Mouse (Mus musculus): ENCODE data around the gene Dlat.
A peak's percentile ranks its signal among the peaks of the same experiment; 100 is the strongest.
"Not testable (repeated sequence)": the region's sequence is repeated elsewhere in the genome, so short reads cannot be mapped to it uniquely, and the experiment has no call there.

Dlat gene

GRCm38 (mm10) chr9:50660431-50660830 lies 851 bp upstream of the Dlat start:
- no peak for DNase-seq (ENCODE audit: low spot score)

DNA sequence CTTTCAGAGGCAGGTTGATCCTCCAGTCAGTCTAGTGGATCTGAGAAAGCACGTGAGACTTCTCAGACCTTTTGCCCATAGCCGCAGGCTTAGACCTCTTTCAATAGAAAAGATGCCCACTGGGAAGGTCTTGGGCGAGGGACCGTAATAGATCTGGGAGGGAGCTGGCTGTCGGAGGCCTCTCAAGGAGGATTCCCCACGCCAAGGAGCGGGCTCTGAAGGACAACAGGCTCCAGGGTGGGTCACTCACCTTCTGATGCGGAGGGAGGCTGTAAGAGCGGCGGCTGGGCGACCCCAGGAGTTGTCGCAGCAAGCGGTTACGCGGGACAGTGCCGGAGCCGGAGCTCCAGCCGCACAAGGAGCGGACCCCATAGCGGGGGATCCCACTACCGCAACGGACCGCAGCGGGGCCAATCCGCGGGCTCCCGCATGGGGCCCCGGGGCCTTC lies 615 bp downstream of the Dlat start:
- peak; percentile 4 for DNase-seq (ENCODE audit: low spot score)

GRCm38 (mm10) chr9:50658391-50658790 lies 1.2 kb downstream of the Dlat start:
- no peak for DNase-seq (ENCODE audit: low spot score)

DNA sequence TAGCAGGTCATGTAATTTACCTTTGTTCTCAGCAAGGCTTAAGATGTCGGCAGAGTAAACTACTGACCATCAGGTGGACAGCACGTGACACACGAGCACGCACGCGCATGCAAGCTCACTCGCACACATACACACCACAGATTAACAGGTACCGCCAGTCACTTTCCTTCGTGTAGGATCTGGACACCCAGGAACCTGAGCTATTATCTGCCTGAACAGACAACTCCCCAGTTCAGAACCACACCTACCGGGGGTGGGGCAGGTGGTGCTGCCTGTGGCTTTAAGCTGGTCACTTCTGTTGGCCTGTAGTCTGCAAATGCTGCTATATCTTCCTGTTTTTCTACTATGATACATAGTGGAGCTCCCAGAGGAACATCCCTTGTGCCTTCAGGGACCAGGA lies 9.1 kb downstream of the Dlat start:
- no peak for DNase-seq (ENCODE audit: low spot score)

DNA sequence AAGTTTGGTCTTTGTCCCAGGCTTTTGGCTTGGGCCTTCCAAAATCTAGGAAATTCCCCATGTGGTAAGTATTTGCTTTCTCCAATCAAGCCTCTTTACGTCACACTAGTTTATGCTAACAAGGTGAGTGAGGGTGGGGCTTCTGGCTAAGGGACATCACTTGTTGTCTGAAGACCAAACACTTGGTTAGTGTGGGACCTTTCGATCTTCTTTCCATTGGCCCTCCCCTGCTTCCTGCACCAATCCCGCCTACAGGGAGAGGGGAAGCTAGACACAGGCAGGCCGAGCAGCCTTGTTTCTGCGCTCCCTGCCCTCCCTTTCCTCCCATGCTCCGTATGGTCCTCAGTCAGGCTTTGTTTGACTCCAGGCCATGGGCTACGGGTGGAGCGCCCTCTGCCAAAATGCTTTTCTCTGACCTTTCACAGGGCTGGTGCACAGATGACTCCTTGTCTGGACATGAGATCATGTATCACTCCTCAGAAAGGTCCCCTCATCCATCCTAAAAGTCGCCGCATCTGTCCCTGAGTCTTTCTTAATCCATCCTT lies 12.7 kb downstream of the Dlat start:
- DNase-seq (ENCODE audit: low spot score), result no peak

- no peak for DNase-seq (ENCODE audit: low spot score)
Observed at GRCm38 (mm10) chr9:50634270-50634669, 25.3 kb downstream of the Dlat start.

DNA sequence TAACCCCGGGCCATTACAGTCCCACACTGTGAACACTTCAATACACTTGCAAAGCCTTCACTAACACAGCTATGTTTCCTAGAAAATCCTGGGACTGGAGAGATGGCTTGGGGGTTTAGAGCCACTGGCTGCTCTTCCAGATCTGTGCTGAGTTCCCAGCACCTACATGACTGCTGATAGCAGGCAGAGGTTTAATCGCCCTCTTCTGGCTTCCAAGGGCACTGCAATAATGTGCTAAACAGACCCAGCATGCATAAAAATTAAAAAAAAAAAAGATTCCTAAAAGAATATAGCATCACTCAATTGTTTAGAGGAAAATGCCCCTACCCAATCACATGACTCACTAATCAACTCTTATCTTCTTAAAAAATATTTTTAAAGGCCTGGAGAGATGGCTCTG lies 26.5 kb downstream of the Dlat start:
- no peak for DNase-seq (ENCODE audit: low spot score)

DNA sequence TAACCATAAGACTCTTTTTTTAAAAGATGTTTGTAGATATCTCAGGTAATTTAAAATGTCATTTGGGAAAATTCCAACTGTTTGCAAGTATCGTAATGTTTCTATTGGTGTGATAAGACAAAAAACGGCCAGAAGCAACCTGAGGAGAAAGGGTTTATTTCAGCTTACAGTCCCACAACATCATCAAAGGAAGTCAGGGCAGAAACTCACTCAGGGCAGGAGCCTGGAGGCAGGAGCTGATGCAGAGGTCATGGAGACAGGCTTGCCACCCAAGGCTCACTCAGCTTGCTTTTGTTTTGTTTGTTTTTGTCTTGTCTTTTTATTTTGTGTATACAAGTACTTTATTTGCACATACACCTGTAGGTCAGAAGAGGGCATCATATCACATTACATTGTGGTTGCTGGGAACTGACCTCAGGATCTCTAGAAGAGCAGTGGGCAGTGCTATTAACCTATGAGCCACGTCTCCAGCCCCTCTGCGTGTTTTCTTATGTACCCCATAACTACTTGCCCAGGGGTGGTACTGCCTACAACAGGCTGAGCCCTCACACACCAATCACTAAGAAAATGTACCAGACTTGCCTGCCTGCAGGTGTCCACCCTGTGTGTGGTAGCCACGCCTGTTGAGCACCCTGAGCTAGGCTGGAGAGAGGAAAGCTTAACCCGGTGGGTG lies 27.4 kb downstream of the Dlat start:
- no peak for DNase-seq (ENCODE audit: low spot score)

GRCm38 (mm10) chr9:50630903-50631302 lies 28.7 kb downstream of the Dlat start:
- DNase-seq (ENCODE audit: low spot score), result not testable (repeated sequence)

- DNase-seq (ENCODE audit: low spot score), result no peak
Observed at GRCm38 (mm10) chr9:50617794-50618330, 41.7 kb downstream of the Dlat start.

GRCm38 (mm10) chr9:50616766-50617603 lies 42.6 kb downstream of the Dlat start, which contains the start of the genes Pih1d2 and Nkapd1:
Pih1d2 (plus strand) TSS chr9:50617321.
Nkapd1 (minus strand) TSS chr9:50617464.
- DNase-seq (ENCODE audit: low spot score), result peak; percentile 78

GRCm38 (mm10) chr9:50616161-50616560 lies 43.4 kb downstream of the Dlat start:
- DNase-seq (ENCODE audit: low spot score), result no peak

DNA sequence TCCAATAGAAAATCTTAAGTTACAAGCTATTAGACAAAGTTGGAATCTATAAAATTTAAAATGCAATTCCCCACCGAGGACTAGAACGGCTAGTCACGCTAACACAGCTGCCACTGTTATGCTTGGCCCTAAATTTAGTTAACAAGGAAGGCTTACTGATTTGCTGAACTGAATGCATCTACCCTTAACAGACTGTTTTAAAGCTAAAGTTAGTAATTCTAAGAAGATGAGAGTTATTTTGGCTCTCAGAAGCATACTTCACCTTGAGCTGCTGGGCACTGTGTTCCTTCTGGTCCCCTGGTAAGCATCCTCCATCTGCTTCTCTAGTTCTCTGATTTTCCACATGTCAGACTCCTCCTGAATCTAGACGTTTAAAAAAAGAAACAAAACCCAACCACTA lies 47.5 kb downstream of the Dlat start:
- DNase-seq (ENCODE audit: low spot score), result no peak

DNA sequence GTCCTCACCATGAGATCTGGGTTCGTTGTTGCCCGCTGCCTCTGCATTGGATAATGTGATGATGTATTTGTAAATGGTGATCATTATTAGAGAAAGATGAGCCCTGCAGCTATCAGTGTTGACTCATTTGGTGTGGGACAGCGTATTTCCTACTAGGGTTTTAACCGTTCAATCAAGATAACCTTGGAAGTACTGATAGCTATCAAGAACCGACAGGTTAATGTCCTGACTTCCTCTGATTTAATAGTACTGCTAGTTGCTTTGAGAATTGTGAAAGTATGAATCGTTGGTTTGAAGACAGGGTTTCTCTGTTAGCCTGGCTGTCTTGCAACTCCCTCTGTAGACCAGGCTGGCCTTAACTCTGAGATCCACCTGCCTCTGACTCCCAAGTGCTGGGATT lies 55.2 kb downstream of the Dlat start:
- no peak for DNase-seq (ENCODE audit: low spot score)

- no peak for DNase-seq (ENCODE audit: low spot score)
Observed at GRCm38 (mm10) chr9:50603998-50604324, 55.6 kb downstream of the Dlat start.

DNA sequence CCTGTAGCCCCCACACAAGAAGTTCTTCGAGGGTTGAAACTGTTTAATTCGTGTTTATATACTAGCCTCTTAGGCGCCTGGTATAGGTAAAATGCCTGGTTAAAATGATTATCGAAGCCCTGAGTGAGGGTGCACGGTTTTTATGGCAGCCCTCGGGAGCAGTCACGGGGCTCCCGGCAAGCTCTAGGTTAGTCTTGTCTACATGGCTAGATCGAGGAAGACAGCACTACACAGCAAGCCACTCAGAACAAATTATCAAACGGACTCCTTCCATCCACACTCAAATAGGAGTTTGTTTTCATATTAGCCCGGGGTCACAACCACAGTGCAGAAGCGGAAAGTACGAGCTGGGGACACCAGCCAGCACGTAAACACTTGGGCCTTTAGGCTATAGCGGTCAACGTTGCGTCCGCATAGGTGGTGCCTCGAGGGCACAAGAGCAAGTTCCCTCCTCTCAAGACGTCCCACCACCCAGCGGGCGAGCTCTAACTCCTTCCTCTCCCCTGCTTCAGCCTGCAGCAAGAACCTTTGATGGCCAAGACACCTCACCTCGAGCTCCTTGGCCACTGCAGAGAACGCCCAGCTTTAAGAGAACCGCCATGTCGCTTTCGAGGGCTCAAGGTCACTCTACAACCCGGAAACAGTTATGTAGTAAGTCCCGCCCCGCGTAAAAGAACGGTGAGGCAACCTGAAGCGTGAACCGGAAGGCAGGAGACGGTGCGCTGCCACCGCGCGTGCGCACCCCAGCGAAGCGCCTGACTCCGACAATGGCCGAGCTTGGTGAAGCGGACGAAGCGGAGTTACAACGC lies 56.2 kb downstream of the Dlat start, which contains the start of the genes Sdhd and Timm8b:
Gene Sdhd (minus strand): TSS at position 624 of the 809 bp plus-strand sequence.
Gene Timm8b (plus strand): TSS at position 722 of the 809 bp plus-strand sequence.
- peak; percentile 88 for DNase-seq (ENCODE audit: low spot score)

DNA sequence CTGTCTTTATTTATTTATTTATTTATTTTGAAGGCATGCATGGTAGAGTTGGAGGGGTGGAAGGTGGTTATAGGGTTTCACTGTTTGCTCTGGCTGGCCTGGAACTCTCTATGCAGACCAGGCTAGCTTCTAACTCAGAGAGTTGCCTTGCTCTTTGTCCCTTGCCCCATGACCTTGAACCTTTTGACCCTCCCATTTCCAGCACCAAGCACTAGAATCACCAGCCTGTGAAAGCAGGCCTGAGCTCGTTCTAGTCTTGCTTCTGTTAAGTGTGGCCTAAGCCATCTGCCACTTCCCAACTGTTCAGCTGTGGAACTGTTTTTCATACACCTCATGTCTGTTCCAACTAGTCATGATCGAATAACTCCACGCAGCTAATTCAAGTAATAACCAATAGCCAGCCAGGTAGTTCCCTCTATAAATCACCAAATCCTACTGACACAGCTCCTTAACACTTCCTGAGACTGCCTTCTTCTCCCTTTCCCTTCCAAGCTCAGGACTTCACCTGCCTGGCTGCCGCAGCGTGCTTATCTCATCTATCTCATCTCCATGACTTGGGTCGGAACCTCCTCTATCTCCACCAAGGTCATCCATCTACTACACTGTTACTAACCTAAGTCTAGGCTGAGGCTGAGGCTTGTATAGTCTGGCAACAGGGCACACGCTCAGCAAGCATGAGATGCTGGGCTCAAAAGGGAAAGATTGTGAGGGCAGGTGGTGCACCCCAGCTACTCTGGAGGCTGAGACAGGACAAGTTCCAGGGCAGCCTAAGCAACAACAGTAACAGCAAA lies 57.3 kb downstream of the Dlat start:
- DNase-seq (ENCODE audit: low spot score), result no peak

- DNase-seq (ENCODE audit: low spot score), result no peak
Observed at GRCm38 (mm10) chr9:50601536-50601935, 58.0 kb downstream of the Dlat start.

- DNase-seq (ENCODE audit: low spot score), result no peak
Observed at GRCm38 (mm10) chr9:50596973-50597372, 62.6 kb downstream of the Dlat start.

- no peak for DNase-seq (ENCODE audit: low spot score)
Observed at GRCm38 (mm10) chr9:50594794-50595417, 64.7 kb downstream of the Dlat start.

All from spleen, adult 12 weeks (tissue).